Mouse (Mus musculus): Measurements from ENCODE around the gene Grm4.

The Grm4 gene

DNA sequence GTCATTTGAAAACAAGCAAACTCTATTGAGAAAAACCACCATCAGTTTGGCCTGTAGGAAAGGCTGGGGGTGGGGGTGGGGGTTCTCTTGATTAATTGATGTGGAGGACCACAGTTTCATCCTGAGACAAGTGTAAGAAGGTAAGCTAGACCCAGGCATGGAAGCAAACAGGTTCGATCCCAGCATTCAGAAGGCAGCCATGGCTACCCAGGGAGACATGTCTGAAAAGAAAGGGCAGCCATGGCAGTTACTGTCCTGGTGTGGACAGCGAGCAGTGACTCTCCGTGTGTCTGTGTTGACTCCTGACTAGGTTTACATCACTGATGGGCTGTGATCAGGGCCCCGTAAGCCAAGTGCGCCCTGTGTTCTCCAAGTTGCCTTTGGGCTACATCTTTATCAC, at the start of gene Grm4:
Grm4 (minus strand) TSS at position 101 of the 400 bp plus-strand sequence.
- no peak for DNase-seq

DNA sequence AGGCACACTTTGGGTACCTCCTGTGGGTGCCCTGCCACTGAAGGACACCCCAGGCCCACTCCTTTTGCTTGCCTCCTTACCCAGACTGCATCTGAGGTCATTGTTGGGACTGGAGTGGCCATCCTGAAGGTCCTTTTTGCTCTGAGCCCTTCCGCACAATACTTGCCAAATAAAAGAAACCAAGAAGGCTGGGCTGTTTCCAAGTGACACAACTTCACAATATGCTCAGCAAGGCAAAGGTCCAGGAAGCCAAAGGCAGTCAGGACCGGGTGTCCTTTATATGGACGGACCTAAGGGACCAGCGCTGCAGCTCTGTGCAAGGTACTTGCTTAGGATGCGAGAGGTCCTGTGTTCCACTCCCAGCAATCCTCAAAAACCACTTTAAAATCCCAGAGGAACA, 47.0 kb upstream of the Grm4 start:
- no peak for DNase-seq

DNA sequence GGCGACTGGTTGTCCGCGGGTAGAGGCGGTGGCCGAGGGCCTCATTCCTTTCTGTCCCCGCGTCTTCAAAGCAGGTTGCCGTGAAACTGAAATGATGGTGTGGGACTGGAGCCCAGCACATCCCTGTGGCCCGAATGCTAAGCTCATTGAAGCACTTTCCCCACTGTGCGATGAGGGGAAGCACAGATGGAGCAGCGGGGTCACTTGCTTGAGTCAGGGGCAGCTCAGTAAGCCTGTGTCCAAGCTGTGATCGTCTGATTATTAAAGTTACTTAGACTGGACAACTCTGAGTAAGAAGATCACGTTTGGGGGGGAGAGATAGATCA, 44.7 kb upstream of the Grm4 start:
- DNase-seq: no peak

DNA sequence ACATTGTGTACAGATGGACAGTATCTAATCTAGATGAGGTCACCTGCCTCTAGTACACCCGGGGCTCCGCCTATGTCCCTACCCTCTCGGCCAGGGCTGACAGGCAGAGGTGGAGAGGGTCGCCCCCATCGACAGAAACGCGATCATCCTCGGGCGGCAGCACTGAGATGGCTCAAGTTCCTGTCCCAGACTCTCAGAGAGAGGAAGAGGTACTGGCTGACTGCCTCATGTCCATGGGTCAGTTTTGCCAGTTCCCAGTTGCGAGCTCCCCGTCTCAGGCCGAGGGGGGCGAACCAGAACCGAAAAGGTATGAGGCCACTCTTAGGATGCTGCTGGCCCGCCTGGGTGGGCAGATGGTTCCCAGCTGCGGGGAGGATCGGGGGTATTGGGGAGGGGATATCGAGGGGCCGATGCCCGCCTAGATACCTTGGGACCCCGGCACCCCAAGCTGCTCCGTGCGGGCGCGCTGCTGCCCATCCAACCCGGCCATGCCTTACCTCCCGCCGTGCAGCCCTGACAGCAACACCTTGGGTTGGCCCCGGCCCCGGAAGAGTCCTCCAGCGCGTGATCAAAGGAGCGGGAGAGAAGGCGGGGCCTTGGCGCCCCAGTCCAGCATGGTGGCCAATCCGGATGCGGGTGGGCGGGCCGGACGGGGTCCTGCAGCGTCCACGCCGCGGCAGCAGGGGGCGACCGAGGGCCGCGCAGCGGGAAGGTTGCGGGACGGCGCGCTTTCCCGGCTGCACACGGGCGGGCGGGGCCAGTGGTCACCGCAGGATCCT, 44.1 kb upstream of the Grm4 start, which contains the start of gene AI413582:
AI413582 (minus strand) TSS at position 594 of the 779 bp plus-strand sequence.
- DNase-seq: peak; percentile 90 to 97

DNA sequence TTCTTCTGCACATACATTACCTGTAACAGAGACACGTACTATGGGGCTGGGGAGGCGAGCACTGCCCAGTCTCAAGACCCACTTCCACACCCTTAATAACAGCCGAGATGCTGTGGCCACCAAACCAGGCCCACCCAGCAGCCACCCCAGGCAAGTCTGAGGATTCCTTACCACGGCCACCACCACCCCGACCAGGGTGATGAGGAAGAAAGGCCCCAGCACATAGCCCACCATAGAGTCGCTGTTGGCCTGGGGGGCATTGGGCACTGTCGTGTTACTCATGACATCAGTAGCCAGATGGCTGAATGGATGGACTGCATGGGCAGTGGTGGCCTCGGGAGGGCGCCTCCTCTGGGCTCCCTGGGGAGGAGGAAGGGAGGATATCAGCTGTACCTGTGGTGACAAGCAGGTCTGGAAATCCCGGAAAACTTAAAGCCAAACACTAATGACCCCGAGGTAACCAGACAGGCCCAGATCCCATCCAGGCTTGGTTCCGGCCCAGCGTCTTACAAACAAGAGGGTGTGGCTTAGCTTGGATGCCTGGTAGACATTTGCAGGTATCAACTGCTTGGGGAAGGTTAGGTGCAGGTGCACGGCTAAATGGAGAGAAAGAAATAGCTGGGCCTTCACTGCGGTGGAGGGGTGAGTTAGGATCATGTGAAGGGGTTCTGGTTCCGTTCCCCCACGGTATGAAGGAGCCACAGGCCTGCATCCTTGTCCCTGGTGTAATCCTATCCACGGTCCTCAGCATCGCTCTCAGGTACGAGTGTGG, 43.4 kb upstream of the Grm4 start:
- no peak for DNase-seq

DNA sequence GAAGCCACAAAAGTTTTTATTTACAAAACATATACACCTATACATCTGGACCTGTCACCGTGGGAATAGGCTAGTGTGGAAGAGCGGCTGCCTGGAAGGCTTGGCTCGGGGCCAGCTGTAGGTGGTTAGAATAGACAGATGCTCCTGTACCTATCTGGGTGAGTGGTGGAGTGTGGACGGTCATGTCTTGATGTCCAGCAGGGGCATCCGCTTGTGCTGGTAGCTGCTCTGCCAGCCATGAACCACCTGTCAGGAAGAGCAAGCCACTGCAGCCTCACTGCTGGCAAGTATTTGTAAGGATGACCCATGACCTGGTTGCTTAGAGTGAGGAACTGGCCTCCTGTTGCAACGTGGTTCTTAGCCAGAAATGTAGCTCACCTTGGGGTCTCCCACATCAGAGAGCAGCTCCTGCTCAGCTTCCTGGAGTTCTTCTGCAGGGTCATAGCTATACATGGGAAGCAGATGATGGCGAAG, 42.6 kb upstream of the Grm4 start:
- no peak for DNase-seq

DNA sequence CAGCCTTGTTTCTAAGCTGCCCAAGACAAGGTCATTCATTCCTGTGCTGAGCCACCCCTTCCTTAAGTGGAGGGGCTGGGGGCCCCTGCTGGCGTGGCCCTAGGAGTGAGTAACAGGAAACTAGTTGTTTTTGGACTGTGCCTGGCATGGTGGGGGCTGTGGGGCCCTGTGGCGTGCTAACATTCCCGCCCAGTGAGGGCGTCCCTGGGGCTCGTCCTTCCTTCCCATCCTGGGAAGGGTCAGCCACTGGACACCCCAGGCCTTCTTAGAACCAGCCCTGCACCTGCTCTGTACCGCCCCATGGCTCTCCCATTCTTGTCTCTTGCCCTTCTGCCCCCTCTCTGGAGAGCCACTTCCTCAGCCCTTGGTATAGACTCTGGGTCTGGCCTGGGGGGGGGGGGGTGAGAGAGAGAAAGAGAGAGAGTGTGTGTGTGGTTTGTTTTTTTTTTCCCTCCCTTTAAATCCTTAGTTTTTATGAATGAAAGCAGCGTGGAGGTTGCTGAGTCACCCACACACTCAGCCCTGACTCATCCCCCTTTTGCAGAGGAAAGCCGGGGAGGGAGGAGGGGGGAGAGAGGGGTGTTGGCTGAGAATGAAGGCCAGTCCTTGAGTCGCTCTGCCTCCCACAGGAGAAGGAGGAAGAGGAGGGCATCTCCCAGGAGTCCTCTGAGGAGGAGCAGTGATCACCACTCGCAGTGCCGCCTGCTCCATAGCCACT, 40.8 kb upstream of the Grm4 start:
- DNase-seq: no peak

DNA sequence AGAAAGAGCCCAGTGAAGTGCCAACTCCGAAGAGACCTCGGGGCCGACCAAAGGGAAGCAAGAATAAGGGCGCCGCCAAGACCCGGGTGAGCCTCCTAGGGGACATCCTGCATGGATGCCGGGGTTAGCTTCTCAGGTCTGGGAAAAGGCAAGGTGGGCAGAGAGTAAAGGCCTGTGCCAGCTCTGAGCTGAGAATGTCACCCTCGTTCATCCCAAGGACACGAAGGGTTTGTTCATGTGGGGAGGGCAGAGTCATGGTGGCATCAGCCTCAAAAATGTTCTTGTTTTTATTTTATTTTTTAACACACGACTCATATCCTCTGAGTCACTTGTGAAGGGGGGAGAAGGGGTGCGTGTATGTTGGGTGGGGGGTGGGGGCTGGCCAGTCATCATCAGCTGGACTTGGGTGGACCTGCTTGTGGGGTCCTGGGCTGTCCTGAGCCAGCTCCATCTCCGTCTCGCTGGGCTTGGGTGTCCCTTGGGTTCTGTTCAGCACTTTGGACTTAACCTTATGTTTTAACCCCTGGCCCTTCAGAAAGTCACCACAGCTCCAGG, 39.8 kb upstream of the Grm4 start:
- DNase-seq: no peak

DNA sequence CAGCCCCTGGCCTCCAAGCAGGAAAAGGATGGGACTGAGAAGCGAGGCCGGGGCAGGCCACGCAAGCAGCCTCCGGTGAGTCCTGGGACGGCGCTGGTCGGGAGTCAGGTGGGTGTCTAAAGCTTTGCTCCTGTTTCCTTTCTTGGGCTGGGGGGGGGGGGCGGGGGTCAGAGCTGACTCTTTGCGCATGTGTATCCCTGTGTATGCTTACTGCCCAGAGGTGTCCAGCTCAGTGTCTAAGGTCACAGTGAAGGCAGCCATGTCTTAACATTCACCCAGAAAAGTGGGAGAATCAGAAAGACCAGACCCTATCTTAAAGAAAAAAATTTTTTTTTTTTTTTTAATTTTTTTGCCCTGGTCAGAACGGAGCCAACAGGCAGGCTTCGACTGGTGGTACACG, 38.4 kb upstream of the Grm4 start:
- no peak for DNase-seq

DNA sequence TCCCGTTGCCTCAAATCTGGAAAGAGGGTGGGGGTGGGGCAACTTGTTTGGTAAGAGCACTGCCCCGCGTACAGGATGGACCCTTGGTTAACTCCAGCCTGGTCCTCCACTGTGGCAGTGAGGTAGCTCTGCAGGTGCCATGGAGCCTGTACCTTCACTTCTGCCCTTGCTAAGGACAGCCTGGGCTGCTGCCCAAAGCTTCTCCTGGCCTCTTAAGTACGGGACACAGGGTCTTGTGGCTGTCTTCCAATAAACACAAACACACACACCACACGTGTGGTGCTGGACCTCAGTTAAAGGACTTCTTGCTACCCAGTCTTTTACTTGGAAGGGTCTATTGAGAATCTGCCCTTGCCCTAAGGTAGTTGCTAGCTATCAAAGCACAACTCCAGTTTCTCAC, 37.6 kb upstream of the Grm4 start:
- DNase-seq: no peak

DNA sequence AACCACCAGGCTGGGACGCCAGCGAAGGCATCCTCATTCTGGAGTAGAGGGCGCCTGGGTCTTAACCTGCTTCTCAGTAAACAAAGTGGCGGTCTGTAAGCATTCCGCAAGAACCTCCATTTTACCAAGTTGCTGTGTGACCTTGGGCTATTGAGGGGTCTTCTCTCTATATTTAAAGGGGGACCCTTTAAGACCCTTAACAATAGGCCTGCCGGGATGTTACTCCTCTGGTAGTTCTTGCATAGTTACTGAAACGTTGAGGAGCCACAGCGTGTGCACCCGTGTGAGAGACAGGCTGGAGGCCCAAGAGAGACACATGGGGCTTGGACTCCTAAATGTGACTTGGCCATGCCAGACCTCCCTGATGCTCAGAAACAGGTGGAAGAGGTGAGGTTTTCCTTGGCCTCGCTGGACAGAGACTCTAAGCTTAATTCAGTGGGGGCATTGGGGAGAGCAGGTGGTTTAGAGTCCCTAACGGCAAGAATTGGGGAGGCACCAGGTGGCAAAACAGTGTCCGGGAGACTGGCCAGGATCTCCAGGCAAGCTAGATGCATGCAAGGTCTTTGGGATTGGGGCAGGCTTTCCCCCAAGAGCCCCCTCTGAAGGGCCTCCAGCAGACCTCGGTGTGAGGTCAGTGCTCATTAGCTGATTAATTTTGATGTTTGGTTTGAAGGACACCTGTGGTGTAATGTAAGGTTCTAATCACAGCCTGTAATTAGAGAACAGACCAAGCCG, 36.9 kb upstream of the Grm4 start:
- DNase-seq: no peak

DNA sequence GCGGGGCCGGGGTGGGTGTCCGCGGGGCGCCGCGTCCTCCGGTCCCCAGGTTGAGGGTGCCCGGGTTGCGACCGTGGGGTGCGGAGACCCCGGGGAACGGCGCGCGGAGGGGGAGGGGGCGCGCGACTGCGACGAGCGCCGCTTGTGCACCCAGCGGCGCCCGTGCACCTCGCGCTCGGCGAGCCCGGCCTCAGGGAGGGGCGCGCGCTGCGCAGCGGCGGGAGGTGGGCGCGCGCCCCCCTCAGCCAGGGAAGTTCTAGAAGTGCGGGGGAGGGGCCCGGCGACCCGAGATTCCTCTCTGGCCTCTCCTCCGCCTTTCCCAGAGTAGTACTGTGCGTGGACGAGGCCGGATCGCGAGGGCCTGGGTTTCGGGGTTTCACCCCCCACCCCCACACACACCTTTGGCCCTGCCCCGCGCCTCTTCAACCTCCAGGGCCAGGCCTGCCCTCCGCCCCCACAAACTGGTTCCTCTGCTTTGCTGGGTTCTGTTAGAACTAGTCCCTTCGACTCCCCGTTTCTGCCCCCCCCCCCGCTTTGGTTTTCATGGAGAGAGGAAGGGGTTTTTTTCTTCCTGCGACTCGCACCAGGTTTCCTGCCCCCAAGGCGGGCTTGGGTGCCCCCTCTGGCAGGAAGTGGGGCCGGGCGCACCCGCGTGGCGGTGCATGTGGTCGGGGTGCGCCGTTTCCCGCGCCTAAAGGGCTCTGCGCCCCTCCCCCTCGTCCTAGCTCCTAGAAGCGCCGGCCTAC, 36.2 kb upstream of the Grm4 start:
- DNase-seq: peak; percentile 63 to 70

DNA sequence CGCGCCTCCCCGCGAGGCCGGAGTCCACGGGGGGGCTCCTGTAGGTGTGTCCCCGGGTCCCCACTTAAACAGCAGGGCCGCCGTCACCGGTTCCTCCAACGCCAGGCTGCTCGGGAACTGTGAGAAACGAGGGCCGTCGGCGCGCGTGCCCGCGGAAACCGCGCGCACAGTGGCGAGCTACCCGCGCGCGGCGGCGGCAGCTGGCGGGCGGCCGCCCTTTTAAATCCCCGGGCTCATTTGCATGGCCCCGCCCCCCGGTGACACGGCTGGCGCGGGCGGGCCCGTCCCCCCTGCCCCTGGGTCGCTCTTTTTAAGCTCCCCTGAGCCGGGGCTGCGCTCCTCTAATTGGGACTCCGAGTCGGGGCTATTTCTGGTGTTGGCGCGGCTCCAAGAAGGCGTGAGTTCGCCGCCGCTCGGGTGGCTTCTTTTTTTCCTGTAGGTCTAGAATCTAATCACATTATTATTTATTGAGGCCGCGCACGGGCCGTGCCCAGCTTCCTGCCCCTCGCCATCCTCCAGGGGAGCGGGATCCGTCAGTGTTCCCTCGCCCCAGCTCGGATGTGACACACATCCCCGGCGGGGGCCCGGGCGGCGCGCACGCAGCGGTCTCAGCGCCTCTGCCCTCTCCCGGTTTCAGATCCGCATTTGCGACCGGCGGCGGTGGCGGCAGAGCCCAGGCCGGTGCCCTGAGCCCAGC, 35.3 kb upstream of the Grm4 start, which contains the start of gene Hmga1:
Hmga1 (plus strand) TSS at position 183 of the 697 bp plus-strand sequence.
- peak; percentile 86 to 94 for DNase-seq

DNA sequence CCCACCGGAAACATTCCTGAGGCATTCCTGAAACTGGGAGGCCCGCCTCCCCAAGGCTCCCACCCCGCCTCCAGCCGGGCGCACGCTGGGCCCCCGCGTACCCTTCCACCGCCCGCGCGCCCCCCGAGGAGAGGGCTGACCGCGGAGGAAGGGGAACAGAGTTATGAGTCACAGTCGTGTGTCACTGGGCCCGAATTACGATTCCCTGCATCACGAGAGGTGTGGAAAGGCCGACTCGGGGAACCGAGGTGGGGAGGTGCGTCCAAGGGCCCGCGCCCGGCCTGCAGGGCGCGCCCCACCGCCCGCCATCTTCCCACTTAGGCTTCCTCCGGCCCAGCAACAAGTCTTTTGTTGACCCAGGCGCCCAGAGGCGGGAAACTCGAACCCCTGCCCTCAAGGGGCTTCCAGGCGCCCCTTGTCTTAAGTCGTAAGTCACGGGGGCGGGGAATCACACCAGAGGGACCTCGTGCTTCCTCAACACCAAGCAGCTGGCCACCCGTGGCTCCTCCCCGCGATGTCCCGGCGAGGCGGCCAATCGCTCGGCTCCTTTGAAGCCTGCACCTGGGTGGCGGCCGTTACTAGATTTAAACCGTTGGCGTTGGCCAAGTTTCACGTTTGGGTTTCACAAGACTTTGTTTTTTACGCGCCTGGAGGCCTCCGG, 34.4 kb upstream of the Grm4 start:
- peak; percentile 74 for DNase-seq

DNA sequence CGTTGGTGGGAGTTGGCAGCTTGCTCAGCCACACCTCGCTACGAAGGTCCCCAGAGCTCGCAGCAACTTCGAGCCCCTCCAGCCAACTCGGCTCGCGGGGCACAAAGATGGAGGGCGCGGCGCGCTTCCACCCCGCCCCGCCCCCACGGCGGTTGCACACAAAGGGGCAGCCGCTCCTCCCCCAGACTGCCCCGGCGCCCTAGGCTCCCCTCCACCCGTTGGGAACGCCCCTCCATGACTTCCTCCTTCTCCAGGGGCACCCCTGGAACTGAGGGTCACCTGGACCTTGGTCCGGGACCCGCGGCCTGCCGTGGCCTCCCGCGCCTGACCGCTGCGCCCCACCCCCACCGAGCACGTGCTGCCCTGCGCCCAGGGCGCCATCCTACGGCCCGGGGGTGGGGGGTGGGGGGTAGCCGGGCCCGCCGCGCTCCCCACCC, 33.9 kb upstream of the Grm4 start:
- peak; percentile 45 to 54 for DNase-seq

DNA sequence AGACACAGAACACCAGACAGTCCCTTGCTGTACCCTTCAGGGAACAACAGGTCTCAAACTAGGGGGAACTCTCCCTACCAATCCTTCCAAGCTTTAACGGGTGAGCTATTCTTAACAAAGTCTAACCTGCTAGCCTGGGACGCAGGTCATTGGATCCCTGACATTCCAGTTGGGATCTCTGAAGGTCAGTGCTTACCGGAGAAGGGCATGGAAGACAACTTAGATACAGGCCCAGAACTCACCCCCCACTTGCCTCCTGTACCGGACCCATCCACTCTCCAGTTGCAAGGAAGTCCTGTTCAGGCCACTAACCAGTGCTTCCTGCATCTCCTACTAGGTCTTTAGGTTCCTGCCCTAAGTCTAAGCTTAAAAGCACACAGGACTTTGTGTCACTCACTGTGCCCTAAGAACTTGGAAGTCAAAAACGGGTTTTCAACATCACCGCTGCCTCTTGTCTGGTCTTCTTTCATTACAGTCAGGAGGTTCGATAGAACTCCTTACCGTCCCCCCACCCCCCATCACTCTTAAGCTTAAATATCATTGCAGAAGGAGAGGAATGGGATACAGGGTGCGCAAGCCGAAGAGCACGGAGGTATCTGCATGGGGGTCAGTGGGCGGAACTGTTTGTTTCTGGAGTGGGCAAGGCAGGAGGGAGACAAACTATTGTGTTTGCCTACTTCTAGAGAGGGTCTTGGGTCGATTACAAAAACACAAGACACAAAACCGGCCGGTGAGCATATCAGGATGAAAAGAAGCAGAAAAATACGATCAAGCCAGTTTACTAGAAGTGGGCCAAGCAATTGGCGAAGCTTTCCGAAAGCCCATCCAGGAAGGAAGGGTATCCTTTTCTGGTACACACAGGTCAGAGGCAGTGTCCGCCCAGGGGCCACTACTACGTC, 33.1 kb upstream of the Grm4 start:
- DNase-seq: no peak

DNA sequence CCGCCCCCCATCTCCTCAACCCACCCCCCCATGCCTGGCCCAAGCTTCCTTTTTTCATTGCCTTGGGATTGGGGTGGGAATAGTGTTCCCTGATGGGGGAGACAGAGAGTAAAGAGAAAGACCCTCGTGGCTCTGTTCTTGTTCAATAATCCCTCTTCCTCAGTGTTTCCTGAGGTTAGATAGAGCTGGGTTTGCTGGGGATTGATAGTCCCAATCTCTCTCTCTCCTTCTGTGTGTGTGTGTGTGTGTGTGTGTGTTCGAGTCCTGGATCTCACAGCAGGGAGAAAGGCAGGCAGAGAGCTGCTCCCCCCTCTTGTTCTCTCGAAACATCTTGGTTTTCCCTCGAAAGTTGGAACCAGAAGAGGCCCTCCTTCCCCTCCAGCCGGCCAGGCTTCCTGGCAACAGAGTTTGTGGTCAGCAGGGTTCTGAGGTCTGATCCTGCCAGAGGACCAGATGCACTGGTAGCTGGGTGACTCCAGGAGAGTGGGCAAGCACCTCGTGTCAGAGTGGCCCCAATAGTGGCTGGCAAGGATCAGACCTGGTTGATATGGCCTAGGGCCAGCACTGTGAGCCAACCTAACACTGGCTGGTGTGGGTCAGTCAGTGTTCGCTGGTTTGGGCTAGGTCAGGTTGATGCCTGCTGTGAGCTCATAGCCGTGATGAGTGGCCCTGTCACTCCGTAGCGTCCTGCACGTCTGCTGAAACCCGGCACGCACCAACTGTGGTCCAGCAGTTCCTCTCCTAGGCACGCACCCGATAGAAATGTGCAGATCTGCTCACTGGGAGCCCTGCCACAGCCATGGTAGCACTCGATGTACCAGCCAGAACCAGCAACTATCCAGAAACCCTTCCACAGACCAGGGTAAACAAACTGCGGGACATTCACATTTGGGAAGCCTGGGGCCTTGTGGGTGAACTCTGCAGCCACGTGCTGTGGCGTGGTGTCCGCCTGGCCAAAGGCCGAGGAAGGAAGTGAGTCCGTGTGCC, 31.3 kb upstream of the Grm4 start:
- DNase-seq: no peak

DNA sequence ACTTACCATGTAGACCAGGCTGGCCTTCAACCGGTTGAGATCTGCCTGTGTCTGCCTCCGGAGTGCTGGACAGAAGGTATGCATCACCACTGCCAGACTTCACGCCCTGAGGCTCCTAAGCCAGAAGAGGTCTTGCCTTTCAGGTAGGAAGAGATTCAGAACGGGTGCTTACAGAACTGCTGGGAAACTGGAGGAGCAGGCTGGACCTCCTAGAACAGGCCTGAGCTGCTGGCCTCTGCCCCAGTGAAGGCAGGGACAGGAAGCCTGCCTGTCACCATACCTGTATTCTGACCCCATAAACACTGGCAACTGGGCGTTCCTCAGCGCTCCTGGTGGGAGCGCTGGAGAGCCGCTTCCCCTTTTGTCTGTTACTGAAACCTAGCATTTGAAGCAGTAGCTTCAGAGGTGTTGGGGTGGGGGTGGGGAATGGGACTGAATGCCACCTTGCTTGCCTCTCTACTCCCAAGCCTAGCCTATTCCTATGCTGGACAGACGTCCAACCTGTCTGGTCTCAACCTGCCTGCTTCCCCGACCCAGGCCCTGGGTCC, 30.3 kb upstream of the Grm4 start:
- no peak for DNase-seq
